Mouse (Mus musculus) Patski (cell line): ENCODE measurements around the gene Reck. TPM values are rescaled to one million over a fixed set of nuclear protein-coding genes. Genes with fewer than 3 reads are reported as not detected.
A peak's percentile ranks its signal among the peaks of the same experiment; 100 is the strongest.

Experiments used
- ATAC-seq: fragments of 100-300 bp; one replicate; pipeline ENCODE4 v1.8.0; 2021
- CTCF ChIA-PET: fragments of 350-600 bp; sonication (Branson Sonifier 250); formaldehyde crosslinking; loops from one replicate; lab custom pipeline; 2022; ENCODE audit warnings: inconsistent platforms; lab: Charles Lee
- POLR2A ChIA-PET: fragments of 350-600 bp; sonication (Branson Sonifier 250); formaldehyde crosslinking; loops from one replicate; lab custom pipeline; 2022; ENCODE audit warnings: antibody characterized with exemption, inconsistent platforms; lab: Charles Lee
- DNase-seq: peaks from one replicate; pipeline ENCODE4 v3.0.0-alpha.2; 2011; ENCODE audit warnings: low read depth, low spot score
- H3K27me3 ChIP-seq: fragments of 371-371 bp; one replicate; pipeline ENCODE4 v1.5.1; 2021
- CTCF ChIP-seq: fragments of 100-300 bp; IDR thresholded peaks from one replicate; pipeline ENCODE4 v1.5.1; 2021
- in situ Hi-C: fragments of 300-500 bp; cut with MboI; formaldehyde crosslinking; loops from 3 replicates; pipeline ENCODE4 v1.11.1; 2018; ENCODE audit warnings: low pct_unique_long_range_greater_than_20kb, mixed read lengths
- polyA plus RNA-seq: library from polyadenylated mRNA; unstranded; gene quantifications from one replicate; pipeline ENCODE4 v1.2.3, GENCODE M21; 2021

Reck gene
- polyA plus RNA-seq, 1 experiment from 2014 or later = 3.5 TPM

DNA sequence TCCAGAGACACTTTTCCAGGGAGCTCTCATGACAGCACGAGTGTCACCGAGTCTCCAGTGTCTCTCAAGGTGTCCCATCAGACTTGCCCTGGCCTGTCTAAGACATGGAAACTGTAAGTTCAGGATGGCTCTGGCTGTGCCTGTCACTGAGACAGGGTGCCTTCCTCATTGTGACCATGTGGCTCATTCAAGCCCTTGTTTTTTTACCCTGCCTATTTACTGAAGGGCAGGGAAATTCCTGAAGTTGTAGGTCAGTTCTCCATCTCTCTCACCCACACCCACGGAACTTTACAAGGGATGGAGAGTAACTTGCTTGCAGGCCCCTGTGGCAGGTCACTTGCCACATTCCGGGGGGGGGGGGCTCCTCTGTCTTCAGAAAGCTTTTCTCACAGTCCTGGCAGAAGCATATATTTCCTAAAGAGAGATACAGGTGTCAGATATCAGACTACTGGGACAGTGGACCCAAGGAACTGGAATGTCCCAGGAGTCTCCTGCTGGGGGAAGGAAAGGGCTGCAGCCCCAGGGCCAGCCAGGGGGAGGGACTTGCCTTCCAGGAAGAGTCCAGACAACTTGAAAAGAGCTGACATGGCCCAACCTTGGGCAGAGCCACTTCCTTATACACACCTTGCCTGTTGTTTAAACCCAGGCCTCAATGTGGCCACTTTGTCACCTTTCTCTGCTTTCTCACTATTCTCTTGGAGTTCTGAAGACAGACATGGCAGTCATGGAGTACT is 89.8 kb downstream of the Reck start:
- ChIA-PET POLR2A (no interaction called here), CTCF (no interaction called here)
- H3K27me3 ChIP-seq = no peaks in the 10 kb centered on the region
- TF ChIP-seq CTCF = no peak
- DNase-seq = no peak
- ATAC-seq = no peak
- in situ Hi-C loops = no loop called here

GRCm38 (mm10) chr4:43965856-43966535 is 90.7 kb downstream of the Reck start:
- ATAC-seq = no peak
- TF ChIP-seq CTCF = no peak
- DNase-seq = no peak
- in situ Hi-C loops = no loop called here
- CTCF ChIA-PET = interaction anchor here (1.3 kb wide), 1 partner anchor 16 kb away, joined by 3 read pairs; no protein-coding TSS in a partner anchor
- no peaks in the 10 kb centered on the region for H3K27me3 ChIP-seq
- POLR2A ChIA-PET = no interaction called here

- ChIA-PET POLR2A (interaction anchor here (2.0 kb wide), 1 partner anchor 12 kb away, joined by 5 read pairs; no protein-coding TSS in a partner anchor), CTCF (interaction anchor here (1.3 to 2.2 kb wide), 2 partner anchors 10 to 43 kb away, joined by 6 to 7 read pairs; no protein-coding TSS in a partner anchor)
- in situ Hi-C loops = no loop called here
- H3K27me3 ChIP-seq = no peaks in the 10 kb centered on the region
- peak; percentile 98 for DNase-seq
- TF ChIP-seq CTCF = no peak
- ATAC-seq = peak; percentile 70
These were observed 93.3 kb downstream of the Reck start for GRCm38 (mm10) chr4:43968650-43969049.

DNA sequence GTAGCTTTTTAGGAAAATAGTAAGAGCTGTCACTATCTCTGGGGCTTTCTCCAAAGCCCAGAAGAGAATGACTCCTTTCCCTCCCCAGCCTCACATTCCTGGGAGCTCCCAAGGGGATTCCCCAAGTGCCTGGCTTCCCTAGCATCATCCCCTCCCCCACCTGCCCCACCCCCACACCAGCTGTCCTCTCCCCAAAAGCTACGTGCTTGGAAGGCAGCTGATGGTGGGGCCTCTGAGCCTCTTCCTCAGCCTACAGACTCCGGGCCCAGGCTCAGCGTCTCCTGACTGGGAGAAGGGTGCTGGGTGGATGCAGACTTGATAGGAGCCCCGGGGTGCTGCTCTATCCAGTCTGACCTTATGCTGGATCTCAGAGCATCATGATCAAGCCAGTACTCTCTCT is 94.0 kb downstream of the Reck start:
- CTCF ChIA-PET = interaction anchor here (2.2 kb wide), 1 partner anchor 44 kb away, joined by 6 read pairs; no protein-coding TSS in a partner anchor
- ATAC-seq = no peak
- no peaks in the 10 kb centered on the region for H3K27me3 ChIP-seq
- in situ Hi-C loops = no loop called here
- no peak for DNase-seq
- POLR2A ChIA-PET = interaction anchor here (2.0 kb wide), 1 partner anchor 12 kb away, joined by 5 read pairs; no protein-coding TSS in a partner anchor
- TF ChIP-seq CTCF = no peak

DNA sequence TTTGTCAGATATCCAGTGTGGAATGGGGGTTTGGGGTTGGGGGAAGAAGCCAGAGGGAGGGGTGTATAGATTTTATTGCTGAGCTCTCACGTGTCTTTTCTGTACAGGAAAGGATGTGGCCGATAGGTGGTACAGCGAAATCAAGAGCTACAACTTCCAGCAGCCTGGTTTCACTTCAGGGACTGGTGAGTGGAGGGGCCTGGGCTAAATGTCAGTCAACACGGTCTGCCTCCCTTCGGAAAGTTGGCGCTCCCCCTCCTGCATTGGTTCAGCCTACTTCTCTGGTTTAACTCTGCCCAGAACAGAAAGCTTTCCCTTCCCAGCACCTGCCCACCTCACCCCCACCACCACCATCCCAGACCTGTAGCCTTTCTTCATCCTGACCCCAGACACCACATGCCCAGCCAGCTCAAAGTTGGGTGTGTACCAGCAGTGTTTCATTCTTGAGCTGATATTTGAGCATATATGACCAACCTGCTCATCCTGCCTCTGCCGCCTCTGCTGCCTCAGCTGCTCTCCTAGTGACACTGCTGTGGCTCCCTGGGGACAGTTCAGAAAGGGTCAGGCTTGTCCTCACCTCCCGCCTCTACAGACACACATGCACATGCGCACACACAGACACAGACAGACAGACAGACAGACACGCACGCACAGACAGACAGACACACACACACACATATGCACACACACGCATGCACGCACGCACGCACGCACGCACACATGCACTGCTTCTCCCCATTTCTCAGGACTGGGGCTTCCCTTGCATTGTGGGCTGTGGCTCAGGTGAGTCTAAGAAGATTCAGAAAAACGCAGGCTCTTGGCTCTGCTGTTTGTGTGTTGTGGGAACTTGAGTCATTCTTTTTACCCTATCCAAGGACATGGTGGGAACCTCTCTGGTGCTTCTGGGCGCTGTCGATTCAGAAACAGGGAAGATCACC is 95.3 kb downstream of the Reck start:
- no peak for ATAC-seq
- no peak for TF ChIP-seq CTCF
- POLR2A ChIA-PET = no interaction called here
- no peaks in the 10 kb centered on the region for H3K27me3 ChIP-seq
- CTCF ChIA-PET = interaction anchor here (2.2 kb wide), 1 partner anchor 45 kb away, joined by 6 read pairs; no protein-coding TSS in a partner anchor
- no peak for DNase-seq
- in situ Hi-C loops = no loop called here

GRCm38 (mm10) chr4:43971541-43972136 is 96.3 kb downstream of the Reck start:
- no peaks in the 10 kb centered on the region for H3K27me3 ChIP-seq
- ChIA-PET CTCF (interaction anchor here (2.1 kb wide), 1 partner anchor 45 kb away, joined by 8 read pairs; no protein-coding TSS in a partner anchor), POLR2A (no interaction called here)
- in situ Hi-C loops = no loop called here
- ATAC-seq = no peak
- no peak for TF ChIP-seq CTCF
- DNase-seq = no peak

DNA sequence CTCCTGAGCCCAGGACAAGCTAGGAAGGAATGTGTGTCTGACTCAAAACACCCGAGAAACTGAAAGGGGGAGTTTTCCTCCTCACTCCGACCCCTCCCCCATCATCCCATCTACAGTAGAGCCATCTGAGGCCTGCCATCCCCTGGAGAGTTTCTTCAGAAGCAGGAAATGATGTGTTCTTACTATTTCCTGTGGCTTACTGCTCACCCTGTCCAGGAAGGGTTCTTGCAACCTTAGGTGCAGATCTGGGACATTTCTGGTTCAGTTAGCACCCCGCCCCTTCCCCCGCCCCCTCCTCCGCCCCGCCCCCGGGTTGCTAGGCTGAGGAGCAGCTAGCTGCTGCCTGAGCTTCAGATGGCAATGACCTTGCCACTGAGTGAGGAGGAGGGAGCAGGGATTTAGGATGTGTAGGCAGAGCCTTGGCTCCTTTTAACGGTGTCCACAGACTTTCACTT is 96.8 kb downstream of the Reck start:
- DNase-seq = peak; percentile 93
- POLR2A ChIA-PET = no interaction called here
- ATAC-seq = peak; percentile 75
- in situ Hi-C loops = no loop called here
- CTCF ChIA-PET = interaction anchor here (2.1 kb wide), 1 partner anchor 46 kb away, joined by 8 read pairs; no protein-coding TSS in a partner anchor
- no peaks in the 10 kb centered on the region for H3K27me3 ChIP-seq
- TF ChIP-seq CTCF = no peak

DNA sequence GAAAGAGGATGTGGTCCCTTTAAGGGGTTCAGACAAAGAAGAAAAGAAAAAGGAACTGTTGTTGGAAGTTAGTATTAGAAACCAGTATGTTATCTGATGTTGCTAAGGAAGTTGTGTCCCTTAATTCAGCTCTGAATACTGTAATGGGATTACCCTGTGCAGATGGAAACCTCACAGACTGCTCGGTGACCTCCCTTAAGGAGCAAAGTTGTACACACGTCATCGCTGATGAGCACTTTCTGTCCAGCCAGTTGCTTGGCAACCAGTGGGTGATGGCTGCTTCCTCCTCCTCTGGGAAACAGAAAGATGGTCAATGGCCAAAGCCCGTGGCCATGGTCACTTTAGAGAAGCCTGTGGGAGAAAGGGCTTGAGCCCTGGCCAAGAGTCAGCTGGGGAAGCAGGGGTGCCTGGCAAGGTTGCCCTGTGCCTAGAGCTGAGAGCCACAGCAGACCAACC is 98.2 kb downstream of the Reck start:
- in situ Hi-C loops = no loop called here
- DNase-seq (no peak), ATAC-seq (no peak)
- no peak for TF ChIP-seq CTCF
- CTCF ChIA-PET = interaction anchor here (2.1 kb wide), 1 partner anchor 47 kb away, joined by 8 read pairs; no protein-coding TSS in a partner anchor
- POLR2A ChIA-PET = interaction anchor here (2.5 kb wide), 1 partner anchor 16 kb away, joined by 6 read pairs; the partner anchor contains the start of gene Glipr2
- no peaks in the 10 kb centered on the region for H3K27me3 ChIP-seq

DNA sequence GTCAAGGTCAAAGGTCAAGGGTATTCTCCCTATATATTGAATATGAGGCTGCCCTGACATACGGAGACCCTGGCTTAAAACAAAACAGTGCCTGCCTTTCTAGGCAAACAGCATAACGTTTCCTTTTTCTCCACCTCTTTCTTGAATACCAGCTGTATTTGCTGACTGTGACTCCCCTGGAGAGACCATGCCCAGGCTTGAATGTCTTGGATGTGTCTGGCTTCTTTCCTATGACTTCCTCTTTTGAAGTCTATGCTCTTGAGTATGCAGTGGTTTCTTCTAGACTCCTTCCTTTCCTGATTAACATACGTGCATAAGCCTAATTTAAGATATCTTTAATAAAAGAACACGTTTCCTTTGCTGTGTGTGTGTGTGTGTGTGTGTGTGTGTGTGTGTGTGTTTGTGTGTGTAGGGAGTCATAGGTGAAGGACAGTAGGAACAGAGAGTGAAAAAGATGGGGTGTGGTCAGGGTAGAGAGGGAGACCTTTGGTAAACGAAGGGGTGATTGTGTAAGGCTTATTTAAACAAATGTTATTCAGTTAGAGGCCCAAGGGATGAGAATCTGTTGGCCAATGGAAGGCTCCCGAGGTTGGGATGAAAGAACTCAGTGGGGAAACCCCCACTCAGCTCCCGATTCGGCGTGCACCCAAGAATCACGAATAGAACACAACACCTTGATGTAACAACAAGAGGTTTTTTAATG is 99.7 kb downstream of the Reck start:
- POLR2A ChIA-PET = interaction anchor here (2.5 kb wide), 1 partner anchor 17 kb away, joined by 6 read pairs; the partner anchor contains the start of gene Glipr2
- no peak for DNase-seq
- no peak for TF ChIP-seq CTCF
- in situ Hi-C loops = no loop called here
- H3K27me3 ChIP-seq = no peaks in the 10 kb centered on the region
- no peak for ATAC-seq
- CTCF ChIA-PET = no interaction called here
